Mouse (Mus musculus) heart, embryonic 15.5 days (tissue): ENCODE measurements around the gene Mrpl55. TPM values are rescaled to one million over a fixed set of nuclear protein-coding genes. Genes with fewer than 3 reads are reported as not detected.
A peak's percentile ranks its signal among the peaks of the same experiment; 100 is the strongest.

Experiments used
- ATAC-seq: fragments of 200-750 bp; cut with Nextera tagmentation; replicated peaks from 2 replicates; pipeline ENCODE4 v1.8.0; 2017; ENCODE audit warnings: low read depth, moderate TSS enrichment; ENCODE audit not compliant: insufficient number of reproducible peaks, insufficient read depth, low FRiP score
- H3K27ac ChIP-seq: fragments of 300-500 bp; sonication (generic); 2 replicates; pipeline ENCODE4 v1.5.1; 2015; ENCODE audit warnings: mild to moderate bottlenecking, inconsistent platforms
- H3K27me3 ChIP-seq: fragments of 300-500 bp; sonication (generic); 2 replicates; pipeline ENCODE4 v1.6.1; 2015; ENCODE audit warnings: inconsistent platforms
- H3K36me3 ChIP-seq: fragments of 300-500 bp; sonication (generic); 2 replicates; pipeline ENCODE4 v1.6.1; 2015; ENCODE audit warnings: mild to moderate bottlenecking, inconsistent platforms
- H3K4me1 ChIP-seq: fragments of 300-500 bp; sonication (generic); replicated peaks from 2 replicates; pipeline ENCODE4 v1.6.1; 2015; ENCODE audit warnings: inconsistent platforms
- H3K4me2 ChIP-seq: fragments of 300-500 bp; sonication (generic); 2 replicates; pipeline ENCODE4 v1.6.1; 2015; ENCODE audit warnings: inconsistent platforms, mild to moderate bottlenecking, moderate library complexity
- H3K4me3 ChIP-seq: fragments of 300-500 bp; sonication (generic); 2 replicates; pipeline ENCODE4 v1.5.1; 2015; ENCODE audit warnings: mild to moderate bottlenecking, inconsistent platforms
- H3K9ac ChIP-seq: fragments of 300-500 bp; sonication (generic); 2 replicates; pipeline ENCODE4 v1.6.1; 2015; ENCODE audit warnings: mild to moderate bottlenecking, inconsistent platforms
- H3K9me3 ChIP-seq: fragments of 300-500 bp; sonication (generic); replicated peaks from 2 replicates; pipeline ENCODE4 v1.6.1; 2016; ENCODE audit warnings: inconsistent platforms
- WGBS: fragments of 180-500 bp; shearing (Covaris S2); methylation state at CpG from one replicate; pipeline ENCODE4 v1.1.7; 2015; ENCODE audit warnings: mixed read lengths; 5-methylcytosine and 5-hydroxymethylcytosine counted together
- polyA plus RNA-seq: library from polyadenylated mRNA; unstranded; fragments of >200 nt; fragmentation: Nextera tagmentation; extraction: Ambion mirVana; gene quantifications from 2 replicates; pipeline ENCODE4 v1.2.1, GENCODE M21; 2015

Gene Mrpl55
- polyA plus RNA-seq, 1 experiment from 2014 or later, result 114 TPM

GRCm38 (mm10) chr11:59169807-59170206 lies 32.5 kb upstream of the Mrpl55 start:
- Histone ChIP-seq H3K27me3 (peaks cover 13% of the 10 kb centered on the region), H3K9ac (no peak overlapping the region), H3K27ac (0 out of 2 replicates have a peak overlapping the region, but pooled peaks have one; percentile 7), H3K9me3 (no peaks in the 10 kb centered on the region), H3K4me1 (0 out of 2 replicates have a peak, but pooled peaks cover 10% of the 10 kb centered on the region), H3K4me2 (no peak overlapping the region), H3K4me3 (no peak overlapping the region), H3K36me3 (no peaks in the 10 kb centered on the region)
- WGBS, result 47% methylated on average over 3 of the region's 3 CpGs
- no peak for ATAC-seq

DNA sequence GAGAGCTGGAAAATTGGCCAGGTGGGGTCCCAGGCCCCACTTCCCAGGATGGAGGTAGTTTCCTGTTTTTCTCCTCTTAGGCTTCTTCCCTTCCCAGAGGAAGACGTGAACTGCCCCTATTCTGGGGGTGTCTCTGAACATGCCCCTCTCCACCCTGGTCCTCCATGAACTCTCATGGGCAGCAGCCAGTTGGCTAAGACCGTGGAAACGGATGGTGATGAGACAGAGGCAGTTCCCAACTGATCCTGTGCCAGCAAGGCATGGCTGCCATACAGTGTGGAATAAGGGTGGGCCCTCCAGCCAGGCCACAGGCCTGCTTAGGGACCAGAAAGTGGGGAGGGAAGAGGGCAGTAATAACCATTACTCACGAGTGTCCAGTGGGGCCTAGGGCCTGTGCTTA lies 31.7 kb upstream of the Mrpl55 start:
- Histone ChIP-seq H3K9me3 (no peaks in the 10 kb centered on the region), H3K27ac (0 out of 2 replicates have a peak overlapping the region, but pooled peaks have one; percentile 7), H3K36me3 (no peaks in the 10 kb centered on the region), H3K9ac (no peak overlapping the region), H3K4me1 (0 out of 2 replicates have a peak, but pooled peaks cover 10% of the 10 kb centered on the region), H3K4me2 (no peak overlapping the region), H3K4me3 (no peak overlapping the region), H3K27me3 (peaks cover 21% of the 10 kb centered on the region)
- 0 out of 2 replicates have a peak, but pooled peaks have one; percentile 4 for ATAC-seq
- WGBS, result 86% methylated on average over 4 of the region's 4 CpGs

- peaks cover 58% of the 10 kb centered on the region for H3K27me3 ChIP-seq
- no peak overlapping the region for H3K27ac ChIP-seq
- no peak overlapping the region for H3K4me3 ChIP-seq
- H3K4me1 ChIP-seq, result peaks cover 22% of the 10 kb centered on the region
- WGBS, result 56% methylated on average over 6 of the region's 6 CpGs
- no peaks in the 10 kb centered on the region for H3K36me3 ChIP-seq
- H3K4me2 ChIP-seq, result no peak overlapping the region
- no peak overlapping the region for H3K9ac ChIP-seq
- H3K9me3 ChIP-seq, result no peaks in the 10 kb centered on the region
- no peak for ATAC-seq
Measured at GRCm38 (mm10) chr11:59174189-59174838, 28.0 kb upstream of the Mrpl55 start.

DNA sequence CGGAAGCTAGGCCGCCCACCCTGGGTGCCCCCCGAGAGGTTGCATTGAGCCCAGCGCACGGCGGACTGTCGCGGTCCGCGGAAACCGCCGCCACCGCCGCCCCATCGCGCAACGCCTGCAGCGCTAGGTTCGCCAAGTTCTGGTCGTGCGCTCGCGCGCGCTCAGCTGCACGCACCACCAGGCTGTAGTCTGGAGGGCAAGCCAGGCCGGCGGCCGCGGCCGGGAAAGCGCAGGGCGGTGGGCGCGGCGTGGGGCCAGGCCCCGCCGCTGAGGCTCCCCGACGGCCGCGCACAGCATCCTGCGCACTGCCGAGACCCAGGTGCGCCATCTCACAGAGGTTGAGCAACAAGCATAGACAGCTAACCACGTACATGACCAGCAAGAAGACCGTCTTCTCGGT lies 25.8 kb upstream of the Mrpl55 start:
- H3K4me3 ChIP-seq, result peak overlapping the region; percentile 34
- H3K27me3 ChIP-seq, result peaks cover 60% of the 10 kb centered on the region
- 3% methylated on average over 47 of the region's 48 CpGs for WGBS
- no peak overlapping the region for H3K9ac ChIP-seq
- ATAC-seq, result no peak; the same call in 1 of the 2 replicates
- no peak overlapping the region for H3K27ac ChIP-seq
- H3K9me3 ChIP-seq, result no peaks in the 10 kb centered on the region
- H3K4me2 ChIP-seq, result peak overlapping the region; percentile 55
- H3K36me3 ChIP-seq, result no peaks in the 10 kb centered on the region
- H3K4me1 ChIP-seq, result peaks cover 25% of the 10 kb centered on the region

DNA sequence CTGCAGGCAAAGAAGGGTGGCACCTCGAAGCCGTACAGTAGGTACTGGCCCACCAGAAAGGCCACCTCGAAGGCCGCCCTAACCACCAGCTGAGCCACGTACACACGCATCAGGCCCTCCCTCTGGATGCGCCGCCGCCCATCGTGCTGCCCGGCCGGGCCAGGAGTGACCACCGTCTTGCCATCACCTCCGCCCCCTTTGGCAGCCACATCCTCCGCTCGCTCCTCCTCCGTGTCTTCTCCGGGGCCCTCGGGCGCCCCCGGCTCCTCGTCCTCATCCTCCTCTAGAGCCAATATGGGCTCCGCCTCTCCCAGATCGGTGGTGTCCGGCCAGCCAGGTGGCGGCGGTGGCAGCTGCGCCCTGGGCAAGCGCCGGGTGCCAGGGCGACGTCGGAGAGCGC lies 25.4 kb upstream of the Mrpl55 start:
- ATAC-seq, result no peak
- 7% methylated on average over 34 of the region's 34 CpGs for WGBS
- Histone ChIP-seq H3K9ac (no peak overlapping the region), H3K4me3 (peak overlapping the region; percentile 34), H3K36me3 (no peaks in the 10 kb centered on the region), H3K27ac (no peak overlapping the region), H3K4me1 (peaks cover 25% of the 10 kb centered on the region), H3K4me2 (peak overlapping the region; percentile 55), H3K9me3 (no peaks in the 10 kb centered on the region), H3K27me3 (peaks cover 60% of the 10 kb centered on the region)

- 29% methylated on average over 3 of the region's 3 CpGs for WGBS
- H3K27ac ChIP-seq, result peak within 1 kb of the TSS; percentile 78
- no peak within 1 kb of the TSS for H3K4me3 ChIP-seq
- peak within 1 kb of the TSS; percentile 32 for H3K9ac ChIP-seq
- no peaks in the 10 kb centered on the region for H3K9me3 ChIP-seq
- H3K4me1 ChIP-seq, result peaks cover 29% of the 10 kb centered on the region
- peaks cover 16% of the 10 kb centered on the region for H3K27me3 ChIP-seq
- ATAC-seq, result peak; percentile 42; the same call in 1 of the 2 replicates
- H3K4me2 ChIP-seq, result peak within 1 kb of the TSS; percentile 33
- H3K36me3 ChIP-seq, result peaks cover 8% of the 10 kb centered on the region; the same call in 1 of the 2 replicates
Measured at GRCm38 (mm10) chr11:59182864-59183331, 19.4 kb upstream of the Mrpl55 start, which contains the start of gene Gjc2. Gjc2 (minus strand) TSS chr11:59183213.

DNA sequence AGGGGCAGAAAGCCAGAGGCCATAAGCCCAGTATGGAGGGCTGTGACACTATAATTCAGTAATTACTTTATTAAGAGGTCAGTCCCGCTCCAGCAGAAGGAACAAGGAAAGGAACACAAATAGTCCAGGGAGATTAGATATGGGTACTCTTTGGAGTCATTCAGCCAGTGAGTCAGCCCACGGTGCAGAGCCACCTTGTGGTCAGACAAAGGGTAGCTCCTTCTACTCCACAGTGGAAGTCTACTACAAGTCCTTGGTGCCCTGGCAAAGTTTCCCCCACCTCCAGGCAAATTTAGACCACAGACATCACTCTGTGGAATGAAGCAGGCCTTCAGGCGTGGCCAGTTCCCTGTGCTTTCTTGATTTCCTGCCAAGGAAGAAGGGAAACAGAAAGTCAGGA lies 18.5 kb upstream of the Mrpl55 start:
- H3K4me3 ChIP-seq, result no peak overlapping the region
- H3K4me1 ChIP-seq, result peaks cover 26% of the 10 kb centered on the region
- peaks cover 8% of the 10 kb centered on the region; the same call in 1 of the 2 replicates for H3K36me3 ChIP-seq
- ATAC-seq, result peak; percentile 47
- peaks cover 6% of the 10 kb centered on the region; the same call in 1 of the 2 replicates for H3K27me3 ChIP-seq
- H3K9me3 ChIP-seq, result no peaks in the 10 kb centered on the region
- peak overlapping the region; percentile 33 for H3K4me2 ChIP-seq
- H3K9ac ChIP-seq, result peak overlapping the region; percentile 32; the same call in 1 of the 2 replicates
- WGBS, result 8% methylated on average over 3 of the region's 3 CpGs
- H3K27ac ChIP-seq, result peak overlapping the region; percentile 78

DNA sequence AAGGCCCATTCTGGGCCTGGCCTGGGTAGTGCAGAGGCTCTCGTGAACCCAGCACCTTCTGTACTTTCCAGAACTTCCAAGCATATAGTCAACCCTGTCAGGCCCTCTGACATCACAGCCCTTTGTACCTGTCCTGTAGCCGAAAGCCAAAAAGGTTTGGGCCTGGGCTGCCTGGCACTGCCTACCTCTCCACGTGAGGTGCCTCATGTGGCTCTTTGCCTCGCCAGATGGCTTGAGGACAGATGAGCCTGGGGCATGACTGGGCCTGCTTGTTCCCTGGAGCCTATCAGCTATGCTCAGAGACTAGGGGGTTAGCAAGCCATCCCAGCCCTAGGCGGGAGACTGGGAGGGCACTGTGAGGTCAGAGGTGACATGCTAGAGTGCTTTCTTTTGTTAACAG lies 16.8 kb upstream of the Mrpl55 start:
- Histone ChIP-seq H3K27me3 (no peaks in the 10 kb centered on the region), H3K4me3 (no peak overlapping the region), H3K4me2 (no peak overlapping the region), H3K9ac (no peak overlapping the region), H3K9me3 (no peaks in the 10 kb centered on the region), H3K36me3 (peaks cover 8% of the 10 kb centered on the region; the same call in 1 of the 2 replicates), H3K4me1 (peaks cover 25% of the 10 kb centered on the region), H3K27ac (no peak overlapping the region)
- no peak for ATAC-seq
- WGBS, result 85% methylated on average over 5 of the region's 5 CpGs

DNA sequence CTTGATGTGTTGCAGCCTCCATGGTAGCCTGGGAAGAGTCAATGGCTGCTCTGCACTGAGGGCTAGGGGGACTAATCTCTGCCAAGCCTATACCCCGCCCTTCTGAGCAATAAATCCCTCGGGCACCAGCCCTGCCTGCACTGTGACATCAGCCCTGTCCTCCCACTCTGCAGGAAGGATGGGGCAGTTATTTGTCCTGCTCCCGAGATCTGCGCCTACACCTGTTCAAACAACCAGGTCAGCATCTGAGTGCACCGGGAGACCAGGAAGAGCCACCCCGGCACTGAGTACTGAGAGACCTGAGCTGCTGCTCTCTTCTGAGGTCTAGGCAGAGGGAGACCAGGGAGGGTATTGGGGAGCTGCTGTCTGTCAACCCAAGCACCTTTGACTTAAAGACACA lies 14.6 kb upstream of the Mrpl55 start:
- Histone ChIP-seq H3K36me3 (peaks cover 8% of the 10 kb centered on the region; the same call in 1 of the 2 replicates), H3K4me3 (no peak overlapping the region), H3K4me2 (no peak overlapping the region), H3K27ac (no peak overlapping the region), H3K27me3 (no peaks in the 10 kb centered on the region), H3K4me1 (peaks cover 26% of the 10 kb centered on the region), H3K9ac (no peak overlapping the region), H3K9me3 (no peaks in the 10 kb centered on the region)
- WGBS, result 79% methylated on average over 6 of the region's 6 CpGs
- no peak for ATAC-seq

GRCm38 (mm10) chr11:59191231-59192058 lies 10.8 kb upstream of the Mrpl55 start:
- Histone ChIP-seq H3K4me2 (peak overlapping the region; percentile 74), H3K9ac (peak overlapping the region; percentile 75), H3K27me3 (no peaks in the 10 kb centered on the region), H3K4me3 (peak overlapping the region; percentile 77), H3K27ac (peak overlapping the region; percentile 92), H3K9me3 (no peaks in the 10 kb centered on the region), H3K4me1 (peaks cover 11% of the 10 kb centered on the region), H3K36me3 (no peaks in the 10 kb centered on the region)
- peak; percentile 96 for ATAC-seq
- 1% methylated on average over 54 of the region's 59 CpGs for WGBS

DNA sequence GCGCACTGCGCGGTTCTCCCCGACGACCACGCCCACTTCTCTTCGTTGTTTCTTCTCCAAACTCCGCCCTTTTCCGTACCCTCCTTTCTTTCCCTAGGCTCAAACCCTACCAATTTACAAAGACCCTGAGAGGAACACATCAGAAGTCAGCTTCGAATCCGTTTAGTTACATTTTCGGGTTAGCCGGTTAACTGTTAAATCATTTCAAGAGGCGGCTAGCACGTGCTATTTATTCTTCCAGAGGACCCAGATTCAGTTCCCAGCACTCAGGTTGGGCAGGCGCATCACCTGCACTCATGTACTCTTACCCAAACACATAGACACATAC lies 10.3 kb upstream of the Mrpl55 start, which contains the start of gene Guk1:
Gene Guk1 (minus strand): TSS at position 154 of the 328 bp plus-strand sequence.
- ATAC-seq, result no peak
- peaks cover 11% of the 10 kb centered on the region for H3K4me1 ChIP-seq
- H3K9me3 ChIP-seq, result no peaks in the 10 kb centered on the region
- WGBS, result 6% methylated on average over 16 of the region's 16 CpGs
- H3K9ac ChIP-seq, result peak within 1 kb of the TSS; percentile 75
- peak within 1 kb of the TSS; percentile 74 for H3K4me2 ChIP-seq
- H3K36me3 ChIP-seq, result no peaks in the 10 kb centered on the region
- H3K27me3 ChIP-seq, result no peaks in the 10 kb centered on the region
- peak within 1 kb of the TSS; percentile 92 for H3K27ac ChIP-seq
- H3K4me3 ChIP-seq, result peak within 1 kb of the TSS; percentile 77
